Mouse (Mus musculus) erythroblast, adult 5-6 weeks (primary cell): Measurements from ENCODE around the gene Fcgr2b. TPM values are rescaled to one million over a fixed set of nuclear protein-coding genes. Genes with fewer than 3 reads are reported as not detected.

Experiments
- ATAC-seq: replicated peaks from 2 replicates; pipeline ENCODE4 v1.8.0; 2016; ENCODE audit warnings: moderate number of reproducible peaks, mild to moderate bottlenecking, moderate TSS enrichment, inconsistent platforms; ENCODE audit not compliant: poor library complexity, low FRiP score, severe bottlenecking
- total RNA-seq, 2 experiments: library from RNA; stranded (forward) in 1 of 2; stranded (reverse) in 1 of 2; fragments of 150-400 nt in 1 of 2; fragments of 200-764, 138-1000 nt in 1 of 2; gene quantifications; 2 replicates each; pipeline versions ENCODE4 v1.2.3 to v1.2.4; 2015 to 2017; ENCODE audit warnings: low replicate concordance in 2 of 2

Gene Fcgr2b
- total RNA-seq, 2 experiments from 2014 or later, result 20.1 to 38.0 TPM

GRCm38 (mm10) chr1:170932043-170932442, 44.3 kb downstream of the Fcgr2b start:
- no peak for ATAC-seq

GRCm38 (mm10) chr1:170929245-170929644, 47.1 kb downstream of the Fcgr2b start:
- no peak for ATAC-seq

GRCm38 (mm10) chr1:170928467-170928866, 47.9 kb downstream of the Fcgr2b start:
- no peak for ATAC-seq

GRCm38 (mm10) chr1:170927378-170927777, 49.0 kb downstream of the Fcgr2b start, which contains the start of gene Fcrla:
Gene Fcrla, minus strand, starts transcription at chr1:170927583.
- no peak for ATAC-seq

- no peak for ATAC-seq
Measured at GRCm38 (mm10) chr1:170926941-170927340, 49.4 kb downstream of the Fcgr2b start.

GRCm38 (mm10) chr1:170924485-170924884, 51.9 kb downstream of the Fcgr2b start:
- no peak for ATAC-seq

GRCm38 (mm10) chr1:170919308-170919707, 57.0 kb downstream of the Fcgr2b start:
- ATAC-seq, result no peak

GRCm38 (mm10) chr1:170915657-170916056, 60.7 kb downstream of the Fcgr2b start:
- ATAC-seq, result no peak

- ATAC-seq, result no peak
Measured at GRCm38 (mm10) chr1:170912891-170913615, 63.3 kb downstream of the Fcgr2b start, which contains the start of gene Fcrlb. Gene Fcrlb, minus strand, starts transcription at chr1:170912941.

- ATAC-seq, result no peak
Measured at GRCm38 (mm10) chr1:170911907-170912660, 64.3 kb downstream of the Fcgr2b start.

Other genes starting within 250 kb of the Fcgr2b start
- gene Atf6, start 108.8 kb downstream of the Fcgr2b start, total RNA-seq (2015; ENCODE audit: low replicate concordance), result 17.3 and 21.5 TPM in 2 replicates
- gene Atf6, start 108.8 kb downstream of the Fcgr2b start, total RNA-seq (2017; ENCODE audit: low replicate concordance), result 22.6 and 27.2 TPM in 2 replicates
- gene Gm26620, start 91.5 kb downstream of the Fcgr2b start, total RNA-seq (2015; ENCODE audit: low replicate concordance), result not detected in 2 replicates
- not detected in 2 replicates for gene Gm26620, start 91.5 kb downstream of the Fcgr2b start, total RNA-seq (2017; ENCODE audit: low replicate concordance)
- gene Dusp12, start 91.0 kb downstream of the Fcgr2b start, total RNA-seq (2015; ENCODE audit: low replicate concordance), result 1.7 TPM in 1 of 2 replicates, not detected in the other
- gene Dusp12, start 91.0 kb downstream of the Fcgr2b start, total RNA-seq (2017; ENCODE audit: low replicate concordance), result 1.4 and 1.5 TPM in 2 replicates
- not detected in 2 replicates for gene Fcrlb, start 63.6 kb downstream of the Fcgr2b start, total RNA-seq (2015; ENCODE audit: low replicate concordance)
- not detected in 2 replicates for gene Fcrlb, start 63.6 kb downstream of the Fcgr2b start, total RNA-seq (2017; ENCODE audit: low replicate concordance)
- gene Fcrla, start 49.0 kb downstream of the Fcgr2b start, total RNA-seq (2015; ENCODE audit: low replicate concordance), result 0.63 TPM in 1 of 2 replicates, not detected in the other
- gene Fcrla, start 49.0 kb downstream of the Fcgr2b start, total RNA-seq (2017; ENCODE audit: low replicate concordance), result 0.84 and 0.94 TPM in 2 replicates
- gene Fcgr4, start 42.4 kb upstream of the Fcgr2b start, total RNA-seq (2015; ENCODE audit: low replicate concordance), result 15.3 and 27.5 TPM in 2 replicates
- gene Fcgr4, start 42.4 kb upstream of the Fcgr2b start, total RNA-seq (2017; ENCODE audit: low replicate concordance), result 9.3 and 10.6 TPM in 2 replicates
- gene Fcgr3, start 88.4 kb upstream of the Fcgr2b start, total RNA-seq (2015; ENCODE audit: low replicate concordance), result 100 and 146 TPM in 2 replicates
- gene Fcgr3, start 88.4 kb upstream of the Fcgr2b start, total RNA-seq (2017; ENCODE audit: low replicate concordance), result 78.3 and 110 TPM in 2 replicates
- gene Cfap126, start 137.4 kb upstream of the Fcgr2b start, total RNA-seq (2015; ENCODE audit: low replicate concordance), result not detected in 2 replicates
- gene Cfap126, start 137.4 kb upstream of the Fcgr2b start, total RNA-seq (2017; ENCODE audit: low replicate concordance), result not detected in 2 replicates
- gene Sdhc, start 174.1 kb upstream of the Fcgr2b start, total RNA-seq (2015; ENCODE audit: low replicate concordance), result 15.6 and 40.3 TPM in 2 replicates
- gene Sdhc, start 174.1 kb upstream of the Fcgr2b start, total RNA-seq (2017; ENCODE audit: low replicate concordance), result 9.2 and 20.0 TPM in 2 replicates
- not detected in 2 replicates for gene Mpz, start 174.2 kb upstream of the Fcgr2b start, total RNA-seq (2015; ENCODE audit: low replicate concordance)
- gene Mpz, start 174.2 kb upstream of the Fcgr2b start, total RNA-seq (2017; ENCODE audit: low replicate concordance), result not detected in 2 replicates
- not detected in 2 replicates for gene Pcp4l1, start 219.7 kb upstream of the Fcgr2b start, total RNA-seq (2015; ENCODE audit: low replicate concordance)
- 0.84 and 3.2 TPM in 2 replicates for gene Pcp4l1, start 219.7 kb upstream of the Fcgr2b start, total RNA-seq (2017; ENCODE audit: low replicate concordance)
- gene Nr1i3, start 237.4 kb upstream of the Fcgr2b start, total RNA-seq (2015; ENCODE audit: low replicate concordance), result not detected in 2 replicates
- not detected in 2 replicates for gene Nr1i3, start 237.4 kb upstream of the Fcgr2b start, total RNA-seq (2017; ENCODE audit: low replicate concordance)
- gene Tomm40l, start 246.0 kb upstream of the Fcgr2b start, total RNA-seq (2015; ENCODE audit: low replicate concordance), result 4.0 and 4.2 TPM in 2 replicates
- 2.2 and 2.6 TPM in 2 replicates for gene Tomm40l, start 246.0 kb upstream of the Fcgr2b start, total RNA-seq (2017; ENCODE audit: low replicate concordance)
- not detected in 2 replicates for gene Apoa2, start 248.5 kb upstream of the Fcgr2b start, total RNA-seq (2015; ENCODE audit: low replicate concordance)
- gene Apoa2, start 248.5 kb upstream of the Fcgr2b start, total RNA-seq (2017; ENCODE audit: low replicate concordance), result not detected in 2 replicates